Mouse (Mus musculus) intestine, embryonic 16.5 days (tissue): ENCODE measurements at regions not wholly inside any gene's neighbourhood (a gene's known extent, or its start where the extent isn't known, plus 50 kb on each side); places are given as distances from the start of the nearest gene placed in this dataset.

ENCODE experiments used
- ATAC-seq: fragments of 200-750 bp; cut with Nextera tagmentation; 2 replicates; pipeline ENCODE4 v1.8.0; 2017; ENCODE audit warnings: moderate TSS enrichment, moderate library complexity
- H3K27ac ChIP-seq: fragments of 300-500 bp; sonication (generic); 2 replicates; pipeline ENCODE4 v1.5.1; 2014; ENCODE audit warnings: mild to moderate bottlenecking, low read length
- H3K27me3 ChIP-seq: fragments of 300-500 bp; sonication (generic); replicated peaks from 2 replicates; pipeline ENCODE4 v1.6.1; 2014; ENCODE audit warnings: low read length, control low read depth, mixed read lengths; ENCODE audit not compliant: control insufficient read depth, insufficient read depth
- H3K36me3 ChIP-seq: fragments of 300-500 bp; sonication (generic); 2 replicates; pipeline ENCODE4 v1.6.1; 2014; ENCODE audit warnings: low read length, control low read depth; ENCODE audit not compliant: control insufficient read depth, insufficient read depth
- H3K4me1 ChIP-seq: fragments of 300-500 bp; sonication (generic); 2 replicates; pipeline ENCODE4 v1.6.1; 2014; ENCODE audit warnings: low read length, control low read depth, mixed read lengths; ENCODE audit not compliant: control insufficient read depth, insufficient read depth
- H3K4me2 ChIP-seq: fragments of 300-500 bp; sonication (generic); 2 replicates; pipeline ENCODE4 v1.6.1; 2014; ENCODE audit warnings: low read depth, low read length, control low read depth
- H3K4me3 ChIP-seq: fragments of 300-500 bp; sonication (generic); 2 replicates; pipeline ENCODE4 v1.5.1; 2014; ENCODE audit warnings: mild to moderate bottlenecking, low read length
- H3K9ac ChIP-seq: fragments of 300-500 bp; sonication (generic); 2 replicates; pipeline ENCODE4 v1.6.1; 2014; ENCODE audit warnings: low read depth, low read length
- H3K9me3 ChIP-seq: fragments of 300-500 bp; sonication (generic); 2 replicates; pipeline ENCODE4 v1.6.1; 2016; ENCODE audit warnings: low read length, control low read depth; ENCODE audit not compliant: control insufficient read depth
- WGBS: fragments of 180-500 bp; shearing (Covaris S2); extraction: QIAGEN DNeasy Blood & Tissue Kit; methylation state at CpG from one replicate; pipeline ENCODE4 v1.1.7; 2014; 5-methylcytosine and 5-hydroxymethylcytosine counted together

DNA sequence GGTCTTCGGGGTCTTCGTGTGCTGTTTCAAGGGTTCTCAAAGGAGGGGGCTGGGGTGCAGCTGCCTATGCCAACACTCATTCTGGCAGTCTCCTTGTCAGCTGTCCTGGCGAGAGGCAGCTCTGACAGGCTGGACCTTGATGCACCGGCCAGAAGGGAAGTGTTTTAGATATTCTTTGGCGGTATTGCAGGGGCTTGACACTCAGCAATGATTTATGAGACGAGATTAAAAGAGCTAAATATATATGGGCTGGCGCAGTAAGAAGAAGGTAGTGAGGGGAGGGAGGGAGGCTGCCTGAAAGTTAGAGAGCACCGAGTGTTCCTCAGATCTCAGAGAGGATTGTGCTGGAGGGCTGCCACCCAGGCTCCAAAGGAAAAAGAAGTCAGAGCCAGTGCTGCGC lies 50.2 kb upstream of the Pdzd8 start:
- WGBS, result 36% methylated on average over 9 of the region's 9 CpGs
- H3K4me3 ChIP-seq, result no peak overlapping the region
- H3K9me3 ChIP-seq, result no peaks in the 10 kb centered on the region
- H3K36me3 ChIP-seq, result no peaks in the 10 kb centered on the region
- peaks cover 3% of the 10 kb centered on the region; the same call in 1 of the 2 replicates for H3K4me1 ChIP-seq
- ATAC-seq, result no peak
- peaks cover 1% of the 10 kb centered on the region; the same call in 1 of the 2 replicates for H3K27me3 ChIP-seq
- H3K4me2 ChIP-seq, result no peak overlapping the region
- no peak overlapping the region for H3K27ac ChIP-seq
- no peak overlapping the region for H3K9ac ChIP-seq

DNA sequence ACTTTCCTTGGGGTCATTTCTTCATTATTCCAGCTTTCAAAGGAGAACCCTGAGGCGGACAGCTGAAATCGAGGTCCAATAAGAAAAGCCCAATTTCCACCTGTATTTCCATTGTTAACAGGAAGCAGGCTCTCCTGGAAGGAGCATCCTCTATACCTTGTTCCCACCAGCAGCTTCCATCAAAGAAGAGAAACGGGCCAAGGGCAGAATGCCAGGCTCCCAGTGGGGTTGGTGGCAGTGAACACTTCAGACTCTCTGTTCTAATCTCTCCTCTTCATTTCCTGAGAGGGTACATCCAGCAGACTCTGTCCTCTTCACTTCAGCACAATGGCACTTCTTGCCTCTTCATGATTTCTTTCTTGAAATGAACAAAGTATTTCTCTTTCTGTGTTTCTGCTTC lies 50.9 kb upstream of the Pdzd8 start:
- 83% methylated on average over 3 of the region's 3 CpGs for WGBS

DNA sequence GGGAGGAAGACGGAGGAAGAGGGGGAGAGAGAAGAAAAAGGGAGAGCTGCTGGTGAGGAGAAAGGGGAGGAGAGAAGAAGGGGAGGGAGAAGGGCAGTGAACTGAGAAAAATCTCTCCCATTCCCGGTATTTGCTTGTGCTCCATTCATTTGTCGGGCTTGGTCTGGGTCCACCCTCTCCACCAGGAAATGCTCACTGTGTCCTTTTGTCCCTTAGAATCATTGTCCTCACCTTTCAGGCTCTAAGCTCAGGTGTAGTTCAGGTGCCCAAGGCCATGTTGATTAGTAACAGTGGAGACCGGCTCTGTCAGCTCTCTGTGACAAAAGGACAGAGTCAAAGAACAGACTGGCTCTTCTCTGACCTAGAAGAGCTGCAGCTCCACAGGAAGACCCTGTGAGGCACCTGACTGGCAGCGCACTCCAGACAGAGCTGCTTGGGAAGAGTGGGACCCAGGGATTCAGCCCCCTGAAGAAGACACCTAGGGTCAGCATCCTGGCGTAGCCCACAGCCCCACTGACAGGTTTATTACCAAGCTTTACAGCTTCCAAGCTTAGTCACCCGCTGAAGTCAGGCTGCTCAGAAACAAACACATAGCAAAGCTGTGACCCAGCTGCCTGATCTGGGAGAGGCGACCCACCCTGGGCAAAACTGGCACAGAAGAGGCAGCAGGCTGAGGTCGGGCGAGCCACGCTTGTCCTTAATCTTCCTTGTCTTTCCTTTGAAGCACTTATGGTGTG lies 54.4 kb upstream of the Pdzd8 start:
- no peak overlapping the region for H3K4me3 ChIP-seq
- H3K9ac ChIP-seq, result no peak overlapping the region
- no peaks in the 10 kb centered on the region for H3K9me3 ChIP-seq
- H3K4me1 ChIP-seq, result peaks cover 3% of the 10 kb centered on the region; the same call in 1 of the 2 replicates
- no peaks in the 10 kb centered on the region for H3K36me3 ChIP-seq
- no peak overlapping the region; the same call in 1 of the 2 replicates for H3K4me2 ChIP-seq
- 18% methylated on average over 11 of the region's 11 CpGs for WGBS
- peaks cover 4% of the 10 kb centered on the region; the same call in 1 of the 2 replicates for H3K27me3 ChIP-seq
- ATAC-seq, result peak; percentile 63
- H3K27ac ChIP-seq, result no peak overlapping the region

More for the DNA sequence above, 50.9 kb upstream of the Pdzd8 start:
- Histone ChIP-seq H3K27me3 (peaks cover 4% of the 10 kb centered on the region; the same call in 1 of the 2 replicates), H3K4me2 (no peak overlapping the region), H3K27ac (no peak overlapping the region), H3K9me3 (no peaks in the 10 kb centered on the region), H3K4me1 (peaks cover 3% of the 10 kb centered on the region; the same call in 1 of the 2 replicates), H3K9ac (no peak overlapping the region), H3K4me3 (no peak overlapping the region), H3K36me3 (no peaks in the 10 kb centered on the region)
- ATAC-seq, result no peak

DNA sequence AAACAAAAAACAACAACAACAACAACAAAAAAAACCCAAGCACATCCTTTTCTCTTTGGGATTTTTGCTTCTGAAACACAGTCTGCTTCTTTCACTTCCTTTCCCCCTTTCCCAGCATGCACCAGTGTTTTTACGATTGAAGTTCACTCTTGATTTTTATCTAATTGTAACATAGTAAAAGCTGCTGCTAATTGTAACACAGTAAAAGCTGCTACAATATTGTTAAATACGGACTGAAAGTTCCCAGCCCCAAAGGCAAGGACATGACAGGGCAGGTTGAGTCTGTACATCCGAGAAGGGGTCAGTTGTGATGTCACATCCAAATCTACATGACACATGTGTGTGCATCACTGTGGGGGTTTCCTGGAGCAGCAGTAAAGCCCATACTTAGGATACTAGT lies 55.7 kb upstream of the Pdzd8 start:
- peaks cover 3% of the 10 kb centered on the region; the same call in 1 of the 2 replicates for H3K4me1 ChIP-seq
- H3K27ac ChIP-seq, result no peak overlapping the region
- WGBS, result 68% methylated on average over 3 of the region's 3 CpGs
- H3K4me3 ChIP-seq, result no peak overlapping the region
- no peaks in the 10 kb centered on the region for H3K36me3 ChIP-seq
- no peak overlapping the region for H3K4me2 ChIP-seq
- ATAC-seq, result no peak
- H3K9ac ChIP-seq, result no peak overlapping the region
- peaks cover 4% of the 10 kb centered on the region; the same call in 1 of the 2 replicates for H3K27me3 ChIP-seq
- no peaks in the 10 kb centered on the region for H3K9me3 ChIP-seq

DNA sequence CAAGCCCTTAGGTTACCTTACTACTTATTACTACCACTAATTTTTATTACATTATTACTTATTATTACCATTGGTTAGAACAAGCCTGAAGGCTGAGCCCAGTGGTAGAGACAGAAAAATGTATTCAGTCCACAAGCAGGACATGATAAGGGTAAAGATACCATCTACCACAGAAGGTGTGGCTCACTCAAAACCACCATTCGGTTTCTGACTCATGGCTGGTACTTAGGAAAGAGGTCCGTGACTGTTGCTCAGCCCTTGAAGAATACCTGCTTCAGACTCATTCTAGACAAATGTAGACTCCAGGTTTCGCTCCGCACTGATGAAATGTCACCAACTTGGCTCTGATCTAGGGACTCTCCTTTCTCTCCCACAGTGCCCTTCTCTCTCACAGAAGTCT lies 56.1 kb upstream of the Emx2 start:
- Histone ChIP-seq H3K4me1 (peaks cover 3% of the 10 kb centered on the region; the same call in 1 of the 2 replicates), H3K27ac (no peak overlapping the region), H3K4me3 (no peak overlapping the region), H3K4me2 (no peak overlapping the region), H3K36me3 (no peaks in the 10 kb centered on the region), H3K9ac (no peak overlapping the region), H3K27me3 (peaks cover 4% of the 10 kb centered on the region; the same call in 1 of the 2 replicates), H3K9me3 (no peaks in the 10 kb centered on the region)
- ATAC-seq, result no peak
- WGBS, result 90% methylated on average over 4 of the region's 4 CpGs

DNA sequence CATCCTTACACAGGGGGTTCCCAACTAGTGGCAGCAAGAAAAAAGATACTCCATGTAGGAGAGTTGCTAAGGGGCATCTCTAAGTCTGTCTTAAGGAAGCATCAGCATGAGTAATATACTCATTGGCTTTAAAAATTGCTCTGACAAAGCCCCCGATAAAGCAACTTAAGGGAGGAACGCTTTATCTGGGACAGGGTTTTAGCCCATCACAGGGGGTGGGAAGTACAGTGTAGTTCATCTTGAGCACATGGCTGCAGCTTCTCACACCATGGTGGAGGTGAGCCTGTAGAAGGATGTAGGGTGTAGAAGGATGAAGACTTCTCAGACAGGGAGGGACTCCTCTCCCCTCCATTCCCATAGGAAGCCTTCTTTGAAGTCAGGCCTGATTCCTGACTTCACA lies 54.1 kb upstream of the Emx2 start:
- no peak for ATAC-seq
- peaks cover 4% of the 10 kb centered on the region; the same call in 1 of the 2 replicates for H3K27me3 ChIP-seq
- H3K9me3 ChIP-seq, result no peaks in the 10 kb centered on the region
- H3K27ac ChIP-seq, result no peak overlapping the region
- no peaks in the 10 kb centered on the region for H3K36me3 ChIP-seq
- WGBS, result 96% methylated on average over 2 of the region's 2 CpGs
- no peak overlapping the region for H3K9ac ChIP-seq
- no peak overlapping the region for H3K4me3 ChIP-seq
- no peak overlapping the region for H3K4me2 ChIP-seq
- peaks cover 3% of the 10 kb centered on the region; the same call in 1 of the 2 replicates for H3K4me1 ChIP-seq

DNA sequence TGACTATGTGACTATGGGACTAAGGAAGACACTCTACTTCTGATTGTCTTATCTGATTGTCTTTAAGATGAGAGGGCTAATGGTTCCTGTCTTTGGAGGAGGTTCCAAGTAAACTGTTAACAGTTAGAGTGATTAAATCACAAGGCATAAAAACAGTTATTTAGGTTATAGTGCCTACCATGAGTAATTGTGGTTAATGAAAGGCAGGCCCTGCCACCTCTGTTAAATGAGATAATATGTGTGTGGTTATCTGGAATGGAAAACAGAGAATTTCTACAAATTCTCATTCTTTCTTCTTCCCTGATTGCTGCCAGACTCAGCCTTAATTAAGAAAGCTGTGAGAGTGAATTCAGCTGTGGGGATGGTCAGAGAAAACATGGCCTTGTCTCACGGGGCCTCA lies 53.4 kb upstream of the Emx2 start:
- H3K27me3 ChIP-seq, result peaks cover 4% of the 10 kb centered on the region; the same call in 1 of the 2 replicates
- no peaks in the 10 kb centered on the region for H3K36me3 ChIP-seq
- H3K27ac ChIP-seq, result no peak overlapping the region
- H3K4me2 ChIP-seq, result no peak overlapping the region
- H3K9me3 ChIP-seq, result no peaks in the 10 kb centered on the region
- ATAC-seq, result no peak
- WGBS, result 91% methylated on average over 1 of the region's 1 CpGs
- peaks cover 2% of the 10 kb centered on the region; the same call in 1 of the 2 replicates for H3K4me1 ChIP-seq
- no peak overlapping the region for H3K4me3 ChIP-seq
- H3K9ac ChIP-seq, result no peak overlapping the region

DNA sequence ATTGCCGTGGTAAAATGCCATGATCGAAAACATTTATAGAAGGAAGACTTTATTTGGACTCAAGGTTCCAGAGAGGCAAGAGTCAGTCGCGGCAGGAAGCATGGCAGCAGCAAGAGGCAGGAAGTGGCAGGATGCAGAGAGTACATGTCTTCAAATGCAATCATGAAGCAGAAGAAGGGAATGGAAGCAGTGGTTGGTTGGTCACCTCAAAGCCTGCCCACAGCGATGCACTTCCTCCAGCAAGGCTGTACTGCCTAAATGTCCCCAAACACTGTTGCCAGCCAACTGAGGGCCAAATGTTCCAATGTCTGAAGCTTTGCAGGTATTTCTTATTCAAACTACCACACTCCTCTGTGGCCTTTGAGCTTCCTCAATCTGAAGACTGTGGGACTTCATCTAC lies 52.6 kb upstream of the Emx2 start:
- H3K27me3 ChIP-seq, result peaks cover 4% of the 10 kb centered on the region; the same call in 1 of the 2 replicates
- no peaks in the 10 kb centered on the region for H3K9me3 ChIP-seq
- no peak overlapping the region for H3K9ac ChIP-seq
- no peak overlapping the region for H3K4me2 ChIP-seq
- no peak overlapping the region for H3K4me3 ChIP-seq
- H3K27ac ChIP-seq, result no peak overlapping the region
- no peaks in the 10 kb centered on the region for H3K36me3 ChIP-seq
- ATAC-seq, result no peak
- no peaks in the 10 kb centered on the region; the same call in 1 of the 2 replicates for H3K4me1 ChIP-seq
- 89% methylated on average over 5 of the region's 5 CpGs for WGBS

DNA sequence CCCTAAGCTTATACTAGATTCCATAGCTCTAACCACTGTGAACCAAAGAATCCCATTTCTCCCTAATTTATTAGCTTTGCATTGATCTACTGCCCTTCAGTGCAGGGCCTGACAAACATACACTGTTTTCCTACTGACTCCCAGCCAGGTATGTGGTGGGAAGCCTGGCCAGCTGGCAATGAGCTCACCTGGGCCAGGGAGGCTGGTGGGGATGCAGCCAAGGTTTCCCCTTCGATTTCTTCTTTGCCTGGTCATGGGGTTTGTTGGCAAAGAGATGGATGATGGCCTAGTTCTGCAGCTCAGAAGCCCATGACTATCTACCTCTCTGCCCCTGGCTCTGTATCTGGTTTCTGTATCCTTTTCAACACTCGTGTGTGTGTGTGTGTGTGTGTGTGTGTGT lies 50.1 kb upstream of the Emx2 start:
- Histone ChIP-seq H3K36me3 (no peaks in the 10 kb centered on the region), H3K9ac (no peak overlapping the region), H3K4me3 (no peak overlapping the region), H3K27me3 (no peaks in the 10 kb centered on the region), H3K4me1 (no peaks in the 10 kb centered on the region), H3K4me2 (no peak overlapping the region), H3K27ac (no peak overlapping the region), H3K9me3 (no peaks in the 10 kb centered on the region)
- ATAC-seq, result no peak
- 60% methylated on average over 2 of the region's 2 CpGs for WGBS
